Mouse (Mus musculus) adrenal gland, postnatal 36 days (tissue): ENCODE results near the gene Olfr618. TPM values are rescaled to one million over a fixed set of nuclear protein-coding genes. Genes with fewer than 3 reads are reported as not detected.
"Not testable (repeated sequence)": the region's sequence is repeated elsewhere in the genome, so short reads cannot be mapped to it uniquely, and the experiment has no call there.

Source experiments
- DNase-seq, 2 experiments: peaks; one replicate each; pipeline ENCODE4 v3.0.0; 2021; ENCODE audit warnings: mixed read lengths in 1 of 2
- long read RNA-seq, 2 experiments: library from polyadenylated mRNA; stranded (forward); transcript quantifications; one replicate each; pipeline ENCODE4 v2.0.0; 2021; ENCODE audit warnings: borderline sequencing depth in 2 of 2
- microRNA-seq: library from miRNA; unstranded; fragments of <30 nt; microRNA quantifications from one replicate; pipeline ENCODE4 v1.2.0, GENCODE M21; 2021
- total RNA-seq, 2 experiments: library from RNA; stranded (reverse); gene quantifications; 2 replicates each; pipeline ENCODE4 v1.2.3; 2021

The Olfr618 gene
- total RNA-seq = not detected
- long read RNA-seq, experiment 1 = 0 reads
- long read RNA-seq, experiment 2 = 0 reads

GRCm38 (mm10) chr7:103589803-103590202, at the start of gene Olfr618:
Gene Olfr618, plus strand, starts transcription at chr7:103590103.
- no peak for DNase-seq

- not testable (repeated sequence) for DNase-seq
Measured at GRCm38 (mm10) chr7:103542617-103543016, 47.3 kb upstream of the Olfr618 start, which contains the start of gene Olfr612. Gene Olfr612, minus strand, starts transcription at chr7:103542717.

- DNase-seq = no peak
Measured at GRCm38 (mm10) chr7:103547774-103548173, 42.1 kb upstream of the Olfr618 start, which contains the start of gene Olfr613. Gene Olfr613, plus strand, starts transcription at chr7:103548074.

DNA sequence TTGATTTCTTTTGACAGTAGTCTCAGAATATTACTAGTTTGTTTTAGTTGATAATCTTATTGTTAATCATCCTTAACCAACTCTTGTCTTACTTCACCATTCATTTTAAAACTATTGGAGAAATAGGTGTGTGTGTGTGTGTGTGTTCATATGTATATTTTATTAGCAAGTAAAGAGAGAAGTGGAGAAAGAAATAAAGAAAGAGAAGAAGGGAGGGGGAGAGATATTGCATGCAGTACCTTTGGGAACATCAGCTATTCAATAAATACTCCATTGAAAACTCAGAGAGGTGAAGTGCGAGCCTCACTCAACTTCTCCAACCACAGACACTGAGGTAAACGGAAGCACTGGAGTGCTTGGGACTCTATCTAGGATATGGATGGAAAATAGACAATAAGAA, 34.1 kb upstream of the Olfr618 start, which contains the start of gene Olfr615:
Gene Olfr615, plus strand, starts transcription at position 301 of the 400 bp plus-strand sequence.
- no peak for DNase-seq

- no peak for DNase-seq
Measured at GRCm38 (mm10) chr7:103569043-103569442, 20.9 kb upstream of the Olfr618 start, which contains the start of gene Olfr616. Gene Olfr616, minus strand, starts transcription at chr7:103569143.

DNA sequence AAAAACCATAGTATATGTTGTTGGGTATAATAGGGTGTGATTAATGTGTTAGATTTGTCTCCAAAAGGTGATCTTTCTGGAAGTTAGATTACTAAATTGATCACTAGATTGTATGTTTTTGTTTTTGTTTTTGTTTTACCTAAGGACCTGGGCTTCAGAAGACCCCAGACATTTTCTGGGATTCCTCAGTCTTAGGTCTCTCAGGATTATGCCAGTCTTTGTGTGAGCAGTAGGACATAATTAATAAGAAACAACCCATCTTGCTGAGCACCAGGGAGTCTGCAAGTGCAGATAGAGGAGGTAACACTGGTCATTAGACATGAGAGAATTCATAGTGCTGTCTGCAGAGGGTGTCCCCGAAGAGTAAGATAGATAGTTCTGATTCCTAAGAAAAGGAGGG, 17.1 kb upstream of the Olfr618 start, which contains the start of gene Olfr617:
Gene Olfr617, plus strand, starts transcription at position 301 of the 400 bp plus-strand sequence.
- DNase-seq = no peak

GRCm38 (mm10) chr7:103600275-103600674, 10.4 kb downstream of the Olfr618 start, which contains the start of gene Olfr619:
Gene Olfr619, plus strand, starts transcription at chr7:103600575.
- no peak for DNase-seq

DNA sequence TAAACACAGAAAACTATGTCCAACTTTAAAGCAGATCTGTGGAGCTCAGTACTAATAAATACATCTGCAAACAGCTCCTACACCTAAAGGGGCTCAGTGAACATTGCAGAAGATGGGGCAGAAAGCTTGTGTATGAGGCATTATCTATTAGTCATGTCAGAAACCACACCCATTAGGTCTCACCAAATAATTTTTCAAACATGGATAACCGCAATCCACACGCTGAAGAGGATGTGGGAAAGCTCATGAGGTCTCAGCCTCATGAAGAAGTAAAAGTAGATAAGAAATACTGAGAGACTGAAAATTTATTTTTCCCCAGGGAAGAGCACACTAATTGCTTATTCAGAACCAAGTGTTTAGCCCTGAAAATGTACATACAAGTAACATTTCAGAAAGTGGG, 17.5 kb downstream of the Olfr618 start:
- DNase-seq = no peak

DNA sequence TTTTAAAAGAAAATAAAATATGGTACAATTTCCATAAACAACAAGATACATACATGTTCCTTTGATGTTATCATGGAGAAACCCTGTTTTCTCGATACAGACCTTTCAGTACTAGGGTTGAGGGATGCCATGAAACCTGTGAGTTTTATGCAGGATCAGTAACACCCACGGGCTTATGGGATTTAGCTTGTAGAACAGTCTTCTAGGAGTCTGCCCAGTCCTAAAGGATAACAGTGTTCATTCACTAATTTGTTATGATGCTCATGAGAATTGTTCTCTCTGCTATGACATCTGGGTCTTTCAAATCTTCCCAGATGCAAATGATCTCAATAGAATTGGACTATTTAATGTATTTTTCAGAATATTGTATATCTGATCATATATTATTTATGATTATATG, 22.5 kb downstream of the Olfr618 start, which contains the start of gene Olfr620:
Gene Olfr620, minus strand, starts transcription at position 101 of the 400 bp plus-strand sequence.
- no peak for DNase-seq

- no peak for DNase-seq
Measured at GRCm38 (mm10) chr7:103636795-103637194, 46.9 kb downstream of the Olfr618 start.

- DNase-seq = no peak
Measured at GRCm38 (mm10) chr7:103642602-103643001, 52.7 kb downstream of the Olfr618 start, which contains the start of gene Olfr622. Gene Olfr622, minus strand, starts transcription at chr7:103642702.

DNA sequence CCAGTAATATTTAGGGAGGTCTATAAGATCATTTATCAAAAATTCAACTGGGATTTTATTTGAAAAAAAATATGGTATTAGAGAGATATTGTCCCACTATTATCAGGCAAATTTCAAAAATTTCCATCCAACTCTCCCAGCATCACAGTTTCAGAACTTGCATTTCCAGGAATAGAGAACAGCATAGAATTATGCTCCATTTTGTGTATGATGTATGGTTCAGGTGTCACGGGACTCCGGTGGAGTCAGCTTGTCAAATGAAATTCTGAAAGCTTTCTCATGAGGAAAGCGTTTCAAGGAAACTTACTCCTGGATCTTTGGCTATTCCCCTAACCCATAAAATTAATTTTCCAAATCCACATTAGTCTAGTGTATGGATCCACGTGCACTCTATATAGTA, 54.2 kb downstream of the Olfr618 start:
- no peak for DNase-seq

Small RNA genes within 50 kb of the gene (microRNA-seq; reads per million reads assigned to microRNA genes)
- not detected for gene Gm26506

Other genes starting within 250 kb of the Olfr618 start
- gene Olfr600, start 240.4 kb upstream of the Olfr618 start, total RNA-seq = not detected
- not detected for gene Olfr601, start 227.4 kb upstream of the Olfr618 start, total RNA-seq
- not detected for gene Olfr603, start 203.9 kb upstream of the Olfr618 start, total RNA-seq
- gene Usp17lc, start 175.0 kb upstream of the Olfr618 start, total RNA-seq = not detected
- not detected for gene Olfr605, start 144.7 kb upstream of the Olfr618 start, total RNA-seq
- gene Olfr606, start 141.1 kb upstream of the Olfr618 start, total RNA-seq = not detected
- gene Olfr607, start 126.0 kb upstream of the Olfr618 start, total RNA-seq = not detected
- gene Olfr608, start 120.2 kb upstream of the Olfr618 start, total RNA-seq = not detected
- gene Olfr609, start 92.0 kb upstream of the Olfr618 start, total RNA-seq = not detected
- gene Olfr610, start 78.0 kb upstream of the Olfr618 start, total RNA-seq = not detected
- not detected for gene Olfr611, start 69.3 kb upstream of the Olfr618 start, total RNA-seq
- not detected for gene Olfr612, start 47.4 kb upstream of the Olfr618 start, total RNA-seq
- not detected for gene Olfr613, start 42.0 kb upstream of the Olfr618 start, total RNA-seq
- not detected for gene Olfr615, start 34.0 kb upstream of the Olfr618 start, total RNA-seq
- gene Olfr616, start 21.0 kb upstream of the Olfr618 start, total RNA-seq = not detected
- gene Olfr617, start 17.0 kb upstream of the Olfr618 start, total RNA-seq = not detected
- not detected for gene Olfr619, start 10.5 kb downstream of the Olfr618 start, total RNA-seq
- gene Olfr620, start 22.4 kb downstream of the Olfr618 start, total RNA-seq = not detected
- not detected for gene Olfr622, start 52.6 kb downstream of the Olfr618 start, total RNA-seq
- not detected for gene Olfr623, start 73.6 kb downstream of the Olfr618 start, total RNA-seq
- not detected for gene Olfr624, start 81.1 kb downstream of the Olfr618 start, total RNA-seq
- gene Olfr625-ps1, start 92.6 kb downstream of the Olfr618 start, total RNA-seq = not detected
- not detected for gene Olfr243, start 124.6 kb downstream of the Olfr618 start, total RNA-seq
- not detected for gene Olfr628, start 140.3 kb downstream of the Olfr618 start, total RNA-seq
- not detected for gene Olfr629, start 154.8 kb downstream of the Olfr618 start, total RNA-seq
- not detected for gene Olfr630, start 167.2 kb downstream of the Olfr618 start, total RNA-seq
- not detected for gene Olfr69, start 181.5 kb downstream of the Olfr618 start, total RNA-seq
- gene Olfr68, start 189.6 kb downstream of the Olfr618 start, total RNA-seq = not detected
- not detected for gene Olfr67, start 201.7 kb downstream of the Olfr618 start, total RNA-seq
- gene Hbb-bt, start 223.9 kb downstream of the Olfr618 start, total RNA-seq = 100 to 1,000 TPM; 243 to 471 TPM
- gene Hbb-bs, start 238.0 kb downstream of the Olfr618 start, total RNA-seq = 1,000 to 10,000 TPM; 1,998 to 3,266 TPM